Mouse (Mus musculus): ENCODE results near the gene Dag1. TPM values are rescaled to one million over a fixed set of nuclear protein-coding genes. Genes with fewer than 3 reads are reported as not detected.

Dag1 gene
- polyA plus RNA-seq, 1 experiment from 2014 or later = 336 TPM

DNA sequence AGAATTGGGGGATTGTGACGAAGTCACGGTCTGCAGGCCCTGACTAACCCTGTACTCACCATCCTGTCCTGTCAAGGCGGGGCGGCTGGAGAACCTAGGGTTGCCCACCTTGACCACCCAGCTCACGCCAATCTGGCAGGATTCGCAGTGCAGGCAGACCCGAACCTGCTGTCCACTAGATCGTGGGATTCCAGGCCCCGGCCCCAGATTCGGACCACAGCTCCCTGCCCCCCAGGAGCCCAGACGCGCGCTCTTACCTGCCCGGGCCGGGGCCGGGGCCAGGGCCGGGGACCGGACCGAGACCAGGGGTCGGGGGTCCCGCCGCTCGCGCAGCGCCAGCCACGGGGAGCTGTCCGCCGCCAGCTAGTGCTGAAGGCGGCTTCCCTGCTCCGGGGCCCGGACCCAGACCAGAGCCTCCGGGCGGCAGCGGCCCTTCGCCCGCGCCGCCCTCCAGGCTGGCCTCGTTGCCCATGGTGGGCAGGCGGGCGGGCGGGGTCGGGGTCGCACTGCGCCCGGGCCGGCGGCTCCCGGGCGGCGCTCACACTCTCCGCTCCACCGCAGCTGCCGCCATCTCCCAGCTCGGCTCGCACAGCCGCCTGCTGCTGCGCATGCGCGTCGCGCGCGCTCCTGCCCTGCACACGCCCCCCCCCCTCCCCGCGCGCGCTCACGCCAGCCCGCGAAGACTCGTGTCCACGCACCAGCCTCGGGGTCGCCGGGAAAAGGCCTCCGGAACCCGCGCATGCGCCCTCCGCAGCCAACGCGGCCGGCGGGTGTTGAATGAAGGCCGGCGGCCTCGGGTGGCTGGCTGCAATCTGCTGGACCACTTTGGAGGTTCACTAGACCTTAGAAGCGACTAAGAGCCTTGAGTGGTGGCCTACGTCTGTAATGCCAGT, 73.7 kb downstream of the Dag1 start, which contains the start of gene Bsn:
TSS of gene Bsn (minus strand) at position 598 of the 893 bp plus-strand sequence.
- POLR2A ChIA-PET = no interaction called here
- no peak for TF ChIP-seq CTCF (IDR thresholded peaks at IDR 0.05)
- in situ Hi-C loops (cut with MboI; ENCODE audit: low pct_unique_long_range_greater_than_20kb) = no loop called here
- peaks cover 7% of the 10 kb centered on the region for H3K27me3 ChIP-seq
- no peak for DNase-seq (ENCODE audit: low read depth, low spot score)
- CTCF ChIA-PET = no interaction called here
- no peak for ATAC-seq

DNA sequence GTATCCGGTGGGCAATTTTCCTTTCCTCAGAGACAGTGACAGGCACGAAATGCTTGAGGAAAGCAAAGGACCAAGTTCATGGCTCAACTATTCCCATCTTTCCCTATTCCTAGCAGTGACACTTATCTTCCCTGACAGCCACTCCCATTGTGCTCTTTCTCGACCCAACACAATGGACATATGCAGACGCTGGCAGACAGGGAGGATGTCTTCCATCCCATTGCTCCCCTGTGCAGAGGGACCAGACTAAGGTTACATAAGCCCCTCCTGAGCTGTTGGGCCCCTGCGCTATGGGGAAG, 74.3 kb downstream of the Dag1 start:
- ChIA-PET POLR2A (no interaction called here), CTCF (no interaction called here)
- in situ Hi-C loops (cut with MboI; ENCODE audit: low pct_unique_long_range_greater_than_20kb) = no loop called here
- H3K27me3 ChIP-seq = peaks cover 7% of the 10 kb centered on the region
- DNase-seq (ENCODE audit: low read depth, low spot score) (no peak), ATAC-seq (no peak)
- no peak for TF ChIP-seq CTCF (IDR thresholded peaks at IDR 0.05)

DNA sequence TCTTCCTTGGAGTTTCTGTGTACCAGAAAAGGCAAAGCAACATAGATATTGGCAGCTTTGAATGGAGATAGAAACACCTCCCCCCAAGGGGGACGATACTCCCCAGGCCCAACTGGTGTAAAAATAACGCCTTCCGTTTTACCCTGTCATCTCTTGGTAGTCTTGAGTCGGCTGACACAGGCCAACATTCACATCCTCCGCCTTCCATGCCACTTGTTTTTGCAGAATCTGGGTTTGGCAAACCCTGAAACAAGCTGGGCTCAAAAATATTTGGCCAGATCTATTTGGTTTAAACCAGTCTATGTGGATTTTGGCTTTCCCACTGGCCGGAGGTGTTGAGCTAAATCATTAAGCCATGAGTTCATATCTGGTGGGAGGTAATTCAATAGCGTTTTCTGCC, 74.7 kb downstream of the Dag1 start:
- ChIA-PET CTCF (no interaction called here), POLR2A (no interaction called here)
- DNase-seq (ENCODE audit: low read depth, low spot score) = no peak
- in situ Hi-C loops (cut with MboI; ENCODE audit: low pct_unique_long_range_greater_than_20kb) = no loop called here
- no peak for TF ChIP-seq CTCF (IDR thresholded peaks at IDR 0.05)
- ATAC-seq = no peak
- H3K27me3 ChIP-seq = peaks cover 7% of the 10 kb centered on the region

DNA sequence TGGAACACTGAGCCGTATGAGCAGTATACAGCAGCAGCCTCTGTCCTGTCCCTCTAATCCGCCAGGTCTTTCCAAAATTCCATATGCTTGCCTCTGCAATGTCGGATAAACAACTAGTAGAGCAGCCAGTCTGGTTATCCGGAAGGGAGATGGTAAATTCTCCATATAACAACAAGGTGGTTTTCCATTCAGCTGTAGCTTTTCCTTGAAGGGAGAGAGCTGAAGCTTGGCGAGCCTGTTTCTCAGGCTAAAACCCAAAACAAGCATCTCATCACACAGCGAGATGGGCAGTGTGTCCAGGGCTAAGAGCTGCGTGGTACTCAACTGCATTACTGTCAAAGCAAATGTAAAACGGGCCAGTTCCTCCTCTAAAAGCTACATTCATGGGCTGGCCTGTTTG, 75.2 kb downstream of the Dag1 start:
- CTCF ChIA-PET = no interaction called here
- ATAC-seq (no peak), DNase-seq (ENCODE audit: low read depth, low spot score) (no peak)
- in situ Hi-C loops (cut with MboI; ENCODE audit: low pct_unique_long_range_greater_than_20kb) = no loop called here
- H3K27me3 ChIP-seq = peaks cover 7% of the 10 kb centered on the region
- POLR2A ChIA-PET = no interaction called here
- no peak for TF ChIP-seq CTCF (IDR thresholded peaks at IDR 0.05)

DNA sequence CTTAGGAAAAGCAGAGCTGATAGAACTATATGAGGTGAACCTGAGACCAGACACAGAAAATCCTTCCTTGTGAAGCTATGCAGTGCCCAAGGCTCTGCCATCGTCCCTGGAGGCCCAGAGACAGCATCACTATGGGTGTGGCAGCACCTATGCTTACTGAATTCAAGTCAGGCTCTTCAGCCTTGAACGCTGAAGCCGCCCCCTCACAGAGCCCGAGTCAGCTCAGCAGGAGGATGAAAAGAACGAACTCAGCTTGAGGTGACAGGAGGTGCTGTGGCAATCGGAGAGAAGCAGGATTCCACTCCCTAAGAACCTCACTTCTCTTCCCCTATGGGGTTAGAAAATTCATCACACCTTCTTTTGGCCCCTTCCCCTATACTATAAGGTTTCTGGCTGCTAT, 76.1 kb downstream of the Dag1 start:
- CTCF ChIA-PET = interaction anchor here (0.7 kb wide), 1 partner anchor 63 kb away, joined by 3 read pairs; no protein-coding TSS in a partner anchor
- ATAC-seq (no peak), DNase-seq (ENCODE audit: low read depth, low spot score) (no peak)
- in situ Hi-C loops (cut with MboI; ENCODE audit: low pct_unique_long_range_greater_than_20kb) = no loop called here
- POLR2A ChIA-PET = no interaction called here
- TF ChIP-seq CTCF (IDR thresholded peaks at IDR 0.05) = no peak
- H3K27me3 ChIP-seq = peaks cover 7% of the 10 kb centered on the region

DNA sequence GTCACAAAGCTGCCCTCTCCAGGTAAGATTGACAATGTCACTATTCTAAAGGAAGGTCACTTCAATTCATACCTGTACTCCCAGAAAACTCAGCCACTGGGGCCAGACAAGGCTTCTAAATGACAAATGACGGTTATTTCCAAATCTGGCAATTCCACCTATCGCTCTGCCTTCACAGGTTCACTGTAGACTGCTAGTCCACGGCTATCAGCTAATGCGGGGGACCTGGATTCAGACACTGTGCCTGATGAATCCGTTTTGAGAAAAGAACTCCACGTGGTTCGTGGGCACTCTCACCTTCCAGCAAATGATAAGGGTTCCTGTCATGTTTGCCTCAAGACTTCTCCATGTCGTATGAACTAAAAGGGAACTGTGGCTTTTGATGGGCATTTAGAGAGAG, 78.0 kb downstream of the Dag1 start:
- CTCF ChIA-PET = no interaction called here
- in situ Hi-C loops (cut with MboI; ENCODE audit: low pct_unique_long_range_greater_than_20kb) = no loop called here
- no peak for TF ChIP-seq CTCF (IDR thresholded peaks at IDR 0.05)
- POLR2A ChIA-PET = interaction anchor here (0.6 kb wide), 1 partner anchor 32 kb away, joined by 4 read pairs; no protein-coding TSS in a partner anchor
- ATAC-seq (no peak), DNase-seq (ENCODE audit: low read depth, low spot score) (no peak)
- H3K27me3 ChIP-seq = peaks cover 9% of the 10 kb centered on the region

DNA sequence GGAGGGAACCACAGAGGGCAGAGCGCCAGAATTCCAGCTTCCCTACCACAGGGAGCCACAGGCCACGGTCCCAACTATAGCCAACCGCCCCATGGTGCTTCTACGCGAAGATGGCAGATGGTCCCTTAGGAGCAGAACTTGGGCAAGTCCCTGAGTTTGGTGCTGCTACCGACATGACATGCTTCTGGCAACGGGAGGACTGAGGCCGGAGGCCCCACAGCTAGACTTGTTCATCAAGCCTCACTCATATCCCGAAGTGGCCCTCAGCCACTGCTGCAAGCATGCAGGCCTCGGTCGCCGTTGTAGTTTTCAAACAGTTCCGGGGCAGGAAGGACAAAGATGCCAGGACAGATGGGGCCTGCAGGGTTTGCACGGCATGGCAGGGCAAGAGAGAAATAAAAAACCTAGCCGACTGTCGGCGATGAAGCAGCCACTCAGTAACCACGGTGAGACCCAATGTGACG, 80.2 kb downstream of the Dag1 start:
- CTCF ChIA-PET = no interaction called here
- POLR2A ChIA-PET = no interaction called here
- in situ Hi-C loops (cut with MboI; ENCODE audit: low pct_unique_long_range_greater_than_20kb) = no loop called here
- ATAC-seq (no peak), DNase-seq (ENCODE audit: low read depth, low spot score) (no peak)
- H3K27me3 ChIP-seq = peaks cover 5% of the 10 kb centered on the region
- TF ChIP-seq CTCF (IDR thresholded peaks at IDR 0.05) = no peak

DNA sequence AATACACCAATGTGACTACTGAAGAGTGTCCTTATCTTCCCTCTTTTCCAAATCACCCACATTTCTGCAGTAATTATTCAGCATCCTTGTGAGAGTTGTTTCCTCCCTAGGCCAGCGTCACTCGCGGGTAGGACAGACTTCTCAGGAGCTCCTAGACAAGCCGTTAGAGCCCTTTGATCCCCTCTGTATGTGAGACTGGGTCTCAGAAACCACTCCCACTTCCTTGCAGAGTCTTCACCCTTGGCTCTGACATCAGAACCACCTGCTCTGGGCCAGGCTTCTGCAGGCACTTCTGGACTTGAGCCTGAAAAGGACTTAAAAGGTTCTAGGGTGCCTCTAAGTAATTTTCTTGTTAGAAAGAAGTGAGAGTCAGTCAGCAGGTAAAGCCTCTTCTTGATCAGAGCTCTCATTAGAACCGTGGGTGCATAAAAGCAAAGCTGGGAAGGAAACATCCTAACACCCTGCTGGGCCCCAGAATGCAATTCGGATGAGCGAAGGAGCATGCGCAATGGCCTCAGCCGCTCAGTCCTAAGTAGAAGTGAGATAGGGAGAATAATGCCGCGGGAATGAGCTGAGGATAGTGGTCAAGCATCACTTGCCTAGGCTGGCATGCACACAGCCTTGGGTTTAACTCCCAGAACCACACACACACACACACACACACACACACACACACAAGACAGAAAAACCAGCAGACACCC, 80.8 kb downstream of the Dag1 start:
- ATAC-seq (no peak), DNase-seq (ENCODE audit: low read depth, low spot score) (no peak)
- H3K27me3 ChIP-seq = peaks cover 5% of the 10 kb centered on the region
- in situ Hi-C loops (cut with MboI; ENCODE audit: low pct_unique_long_range_greater_than_20kb) = no loop called here
- CTCF ChIA-PET = no interaction called here
- POLR2A ChIA-PET = no interaction called here
- no peak for TF ChIP-seq CTCF (IDR thresholded peaks at IDR 0.05)

DNA sequence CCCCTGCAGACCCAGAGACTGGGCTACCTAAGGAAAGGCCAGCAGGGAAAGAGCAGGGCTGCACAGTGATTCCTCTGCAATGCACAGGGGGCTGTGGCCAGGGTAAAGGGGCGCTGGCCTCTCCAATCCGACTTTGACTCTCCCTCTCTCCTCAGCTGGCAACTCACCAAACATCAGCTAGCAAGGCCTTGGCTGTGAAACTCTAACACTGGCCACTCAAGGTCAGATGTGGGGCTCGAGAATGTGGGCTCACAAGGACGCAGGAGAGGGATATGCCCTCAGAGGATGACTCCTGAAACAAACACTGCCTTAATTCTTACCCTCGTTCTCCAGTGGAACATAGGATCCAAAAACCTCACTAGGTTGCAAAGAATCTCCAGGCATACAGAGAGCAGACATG, 85.4 kb downstream of the Dag1 start:
- ATAC-seq = no peak
- CTCF ChIA-PET = no interaction called here
- H3K27me3 ChIP-seq = peaks cover 5% of the 10 kb centered on the region
- POLR2A ChIA-PET = no interaction called here
- TF ChIP-seq CTCF (IDR thresholded peaks at IDR 0.05) = no peak
- no peak for DNase-seq (ENCODE audit: low read depth, low spot score)
- in situ Hi-C loops (cut with MboI; ENCODE audit: low pct_unique_long_range_greater_than_20kb) = no loop called here

DNA sequence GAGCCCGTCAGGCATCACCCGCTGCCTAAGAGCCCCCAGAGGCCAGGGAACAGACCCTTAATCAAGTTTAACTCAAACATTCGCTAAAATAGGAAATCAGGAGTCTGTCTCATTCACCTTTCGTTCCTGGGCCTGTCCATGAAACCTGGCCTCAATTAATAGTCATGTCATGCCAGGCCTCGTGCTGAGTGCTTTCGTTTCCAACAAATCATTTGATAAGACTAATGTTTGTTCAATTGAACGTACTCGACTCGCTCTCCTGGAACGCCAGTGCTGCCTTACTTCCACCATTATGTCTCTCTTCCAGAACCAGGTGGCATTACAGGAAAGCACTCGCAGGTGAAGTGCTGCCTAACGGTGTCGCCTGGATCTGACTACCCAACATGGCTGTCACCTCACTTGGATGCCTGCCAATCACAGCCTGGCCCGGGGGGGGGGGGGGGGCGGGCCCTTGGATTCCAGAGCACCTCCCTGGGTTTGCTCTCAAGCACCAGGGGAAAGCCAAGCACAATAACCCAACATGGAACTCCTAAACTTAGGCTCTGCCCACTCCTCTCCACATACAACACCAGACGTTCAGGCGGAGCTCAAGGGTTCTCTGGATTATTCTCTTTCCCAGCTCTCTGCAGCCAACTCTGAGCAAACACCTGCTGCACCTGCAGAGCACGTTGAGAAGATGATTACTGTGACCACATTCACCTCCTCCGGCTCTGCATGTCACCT, 88.5 kb downstream of the Dag1 start:
- ATAC-seq (no peak), DNase-seq (ENCODE audit: low read depth, low spot score) (no peak)
- no peak for TF ChIP-seq CTCF (IDR thresholded peaks at IDR 0.05)
- CTCF ChIA-PET = no interaction called here
- POLR2A ChIA-PET = no interaction called here
- in situ Hi-C loops (cut with MboI; ENCODE audit: low pct_unique_long_range_greater_than_20kb) = no loop called here
- H3K27me3 ChIP-seq = no peaks in the 10 kb centered on the region

Measured in Patski (cell line).